Mouse (Mus musculus) CH12.LX (cell line): ENCODE results near the gene U2af2.

ENCODE experiments used
- CHD2 ChIP-seq: IDR thresholded peaks from 2 replicates; pipeline ENCODE4 v1.6.1; 2011; ENCODE audit warnings: low read length, improper control_type of control experiment
- CTCF ChIP-seq, 2 experiments: IDR thresholded peaks in 1 of 2; conservative IDR thresholded peaks in 1 of 2; 2 replicates each; pipeline ENCODE4 v1.5.1; 2011 to 2012; ENCODE audit warnings: low read depth in 2 of 2, low read length in 2 of 2, improper control_type of control experiment in 1 of 2, inconsistent platforms in 1 of 2, mild to moderate bottlenecking in 1 of 2, moderate library complexity in 1 of 2
- EP300 ChIP-seq: IDR thresholded peaks from 2 replicates; pipeline ENCODE4 v1.6.1; 2011; ENCODE audit warnings: low read length, improper control_type of control experiment
- JUND ChIP-seq: conservative IDR thresholded peaks from 2 replicates; pipeline ENCODE4 v1.6.1; 2011; ENCODE audit warnings: low read depth, low read length, improper control_type of control experiment
- MAX ChIP-seq: IDR thresholded peaks from 2 replicates; pipeline ENCODE4 v1.6.1; 2011; ENCODE audit warnings: low read length, improper control_type of control experiment
- MAZ ChIP-seq: IDR thresholded peaks from 2 replicates; pipeline ENCODE4 v1.6.1; 2012; ENCODE audit warnings: low read depth, mild to moderate bottlenecking, inconsistent platforms, low read length, improper control_type of control experiment, moderate library complexity
- POLR2A ChIP-seq: IDR thresholded peaks from 2 replicates; pipeline ENCODE4 v1.6.1; 2011; ENCODE audit warnings: low read depth, mild to moderate bottlenecking, improper control_type of control experiment, low read length
- USF1 ChIP-seq: IDR thresholded peaks from 2 replicates; pipeline ENCODE4 v1.6.1; 2014; ENCODE audit warnings: low read depth, mild to moderate bottlenecking, inconsistent platforms, low read length, improper control_type of control experiment
- ZC3H11A ChIP-seq: IDR thresholded peaks from 2 replicates; pipeline ENCODE4 v1.6.1; 2012; ENCODE audit warnings: low read depth, mild to moderate bottlenecking, inconsistent platforms, low read length, improper control_type of control experiment

DNA sequence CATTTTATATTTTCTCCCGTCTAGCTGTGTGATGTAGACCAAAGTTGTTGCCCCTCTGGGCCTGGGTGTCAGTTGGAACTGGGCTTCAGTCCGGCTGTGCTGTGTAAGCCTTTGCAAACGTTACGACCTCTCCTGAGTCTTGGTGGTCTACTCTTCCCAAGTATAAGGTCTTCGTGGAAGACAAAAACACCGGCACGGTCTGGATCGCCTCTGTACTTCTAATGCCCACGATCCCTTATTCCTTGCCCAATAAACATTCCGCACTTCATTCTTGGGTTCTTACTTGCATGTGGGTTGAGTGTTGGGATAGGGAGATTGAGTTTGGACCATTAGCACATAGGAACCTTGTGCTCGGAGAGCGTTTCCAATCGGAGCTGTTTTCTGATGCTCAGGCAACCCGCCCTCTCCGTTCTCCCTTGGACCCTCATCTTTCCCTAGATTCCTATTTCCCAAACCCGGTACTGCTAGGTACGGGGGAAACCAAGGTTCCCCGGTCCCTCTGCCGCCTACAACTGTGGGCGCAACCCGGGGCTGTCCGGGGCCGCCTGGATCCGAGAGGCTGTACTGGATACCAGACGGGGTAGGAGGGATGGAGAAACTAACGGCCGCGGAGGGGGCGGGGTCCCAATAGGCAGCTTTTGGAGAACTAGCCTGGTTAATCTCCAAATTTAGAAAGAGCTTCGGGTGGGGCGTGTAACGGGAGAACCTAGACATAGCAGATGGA, 8.3 kb upstream of the U2af2 start:
- TF ChIP-seq EP300, result no peak
- no peak for TF ChIP-seq CTCF (conservative IDR thresholded peaks at IDR 0.05 in 1 of 2, IDR thresholded peaks at IDR 0.05 in 1 of 2; ENCODE audit: low read depth in 2 of 2, low read length in 2 of 2)
- no peak for TF ChIP-seq POLR2A
- no peak for TF ChIP-seq JUND
- no peak for TF ChIP-seq USF1
- no peak for TF ChIP-seq MAZ
- no peak for TF ChIP-seq CHD2
- TF ChIP-seq ZC3H11A, result no peak
- no peak for TF ChIP-seq MAX
